Mouse (Mus musculus) embryonic facial prominence, embryonic 14.5 days (tissue): ENCODE results near the gene Sbf2. TPM values are rescaled to one million over a fixed set of nuclear protein-coding genes. Genes with fewer than 3 reads are reported as not detected.
"Not testable (repeated sequence)": the region's sequence is repeated elsewhere in the genome, so short reads cannot be mapped to it uniquely, and the experiment has no call there.

Source experiments
- ATAC-seq: fragments of 200-750 bp; cut with Nextera tagmentation; 2 replicates; pipeline ENCODE4 v1.8.0; 2017; ENCODE audit warnings: low read depth, moderate number of reproducible peaks, moderate TSS enrichment
- DNase-seq: peaks from one replicate; pipeline ENCODE4 v3.0.0-alpha.2; 2015; ENCODE audit warnings: low spot score
- H3K27ac ChIP-seq: fragments of 300-500 bp; sonication (generic); replicated peaks from 2 replicates; pipeline ENCODE4 v1.5.1; 2014; ENCODE audit warnings: low read depth, mild to moderate bottlenecking, low read length, moderate library complexity
- H3K27me3 ChIP-seq: fragments of 300-500 bp; sonication (generic); replicated peaks from 2 replicates; pipeline ENCODE4 v1.6.1; 2014; ENCODE audit warnings: low read length; ENCODE audit not compliant: control insufficient read depth, insufficient read depth
- H3K36me3 ChIP-seq: fragments of 300-500 bp; sonication (generic); 2 replicates; pipeline ENCODE4 v1.6.1; 2014; ENCODE audit warnings: low read length, mixed read lengths; ENCODE audit not compliant: control insufficient read depth, insufficient read depth
- H3K4me1 ChIP-seq: fragments of 300-500 bp; sonication (generic); 2 replicates; pipeline ENCODE4 v1.6.1; 2014; ENCODE audit warnings: antibody characterized with exemption, low read length; ENCODE audit not compliant: control insufficient read depth, insufficient read depth
- H3K4me2 ChIP-seq: fragments of 300-500 bp; sonication (generic); 2 replicates; pipeline ENCODE4 v1.6.1; 2014; ENCODE audit warnings: low read depth, mild to moderate bottlenecking, low read length, moderate library complexity, mixed read lengths
- H3K4me3 ChIP-seq: fragments of 300-500 bp; sonication (generic); 2 replicates; pipeline ENCODE4 v1.5.1; 2014; ENCODE audit warnings: low read depth, mild to moderate bottlenecking, low read length
- H3K9ac ChIP-seq: fragments of 300-500 bp; sonication (generic); 2 replicates; pipeline ENCODE4 v1.6.1; 2014; ENCODE audit warnings: low read depth, mild to moderate bottlenecking, low read length, moderate library complexity, mixed read lengths
- H3K9me3 ChIP-seq: fragments of 300-500 bp; sonication (generic); 2 replicates; pipeline ENCODE4 v1.6.1; 2016; ENCODE audit warnings: low read length; ENCODE audit not compliant: control insufficient read depth
- WGBS: fragments of 180-500 bp; shearing (Covaris S2); extraction: QIAGEN DNeasy Blood & Tissue Kit; methylation state at CpG from one replicate; pipeline ENCODE4 v1.1.7; 2014; 5-methylcytosine and 5-hydroxymethylcytosine counted together
- polyA plus RNA-seq: library from polyadenylated mRNA; unstranded; fragments of >200 nt; fragmentation: Nextera tagmentation; extraction: Ambion mirVana; gene quantifications from 2 replicates; pipeline ENCODE4 v1.2.1, GENCODE M21; 2014

The Sbf2 gene
- polyA plus RNA-seq, 1 experiment from 2014 or later, result 24.8 TPM

DNA sequence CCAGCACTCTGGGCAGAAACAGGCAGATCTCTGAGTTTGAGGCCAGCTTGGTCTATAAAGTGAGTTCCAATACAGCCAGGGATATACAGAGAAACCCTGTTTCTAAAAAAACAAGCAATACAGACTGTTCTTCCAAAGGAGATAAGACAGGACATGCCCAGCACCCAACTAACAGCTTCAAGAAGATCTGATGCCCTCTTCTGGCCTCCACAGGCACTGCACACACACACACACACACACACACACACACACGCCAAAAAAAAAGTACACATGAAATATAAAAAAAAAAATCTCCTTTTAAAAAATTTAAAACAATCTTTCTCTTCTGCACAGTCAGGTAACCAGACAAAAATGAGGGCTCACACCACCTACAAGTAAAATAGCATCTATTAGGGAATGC, 7.8 kb downstream of the Sbf2 start:
- H3K4me1 ChIP-seq, result 0 out of 2 replicates have a peak, but pooled peaks cover 3% of the 10 kb centered on the region
- H3K4me2 ChIP-seq, result no peak overlapping the region
- H3K27me3 ChIP-seq, result no peaks in the 10 kb centered on the region
- no peaks in the 10 kb centered on the region for H3K36me3 ChIP-seq
- ATAC-seq (no peak), DNase-seq (no peak)
- no peak overlapping the region for H3K9ac ChIP-seq
- no peaks in the 10 kb centered on the region for H3K9me3 ChIP-seq
- no peak overlapping the region for H3K4me3 ChIP-seq
- no peak overlapping the region for H3K27ac ChIP-seq
- WGBS, result 100% methylated on average over 1 of the region's 1 CpGs

DNA sequence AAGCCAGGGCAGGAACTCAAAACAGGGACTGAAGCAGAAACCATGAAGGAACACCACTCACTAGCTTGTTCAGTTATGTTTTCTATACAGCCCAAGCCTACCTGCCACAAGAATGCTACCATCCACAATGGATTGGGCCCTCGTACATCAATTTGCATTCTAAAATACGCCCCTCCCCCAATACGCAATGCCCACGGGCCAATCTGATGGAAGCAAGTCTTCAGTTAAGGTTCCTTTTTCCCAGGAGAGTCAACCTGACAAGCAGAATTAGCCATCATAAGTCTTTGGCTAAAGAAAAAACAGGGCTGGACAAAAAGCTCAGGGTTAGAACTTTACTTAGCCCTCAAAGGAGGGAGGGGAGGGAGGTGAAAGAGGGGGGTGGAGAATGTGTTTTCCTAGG, 9.2 kb downstream of the Sbf2 start:
- Histone ChIP-seq H3K27me3 (no peaks in the 10 kb centered on the region), H3K36me3 (no peaks in the 10 kb centered on the region), H3K9me3 (no peaks in the 10 kb centered on the region), H3K9ac (no peak overlapping the region), H3K27ac (no peak overlapping the region), H3K4me2 (no peak overlapping the region), H3K4me3 (no peak overlapping the region), H3K4me1 (0 out of 2 replicates have a peak, but pooled peaks cover 5% of the 10 kb centered on the region)
- WGBS, result 75% methylated on average over 4 of the region's 4 CpGs
- DNase-seq (no peak), ATAC-seq (no peak)

- 0 out of 2 replicates have a peak, but pooled peaks cover 7% of the 10 kb centered on the region for H3K9me3 ChIP-seq
- H3K36me3 ChIP-seq, result peaks cover 6% of the 10 kb centered on the region; the same call in 1 of the 2 replicates
- H3K27me3 ChIP-seq, result no peaks in the 10 kb centered on the region
- H3K4me2 ChIP-seq, result no peak overlapping the region
- ATAC-seq (no peak), DNase-seq (no peak)
- 0 out of 2 replicates have a peak, but pooled peaks cover 4% of the 10 kb centered on the region for H3K4me1 ChIP-seq
- no peak overlapping the region for H3K9ac ChIP-seq
- no peak overlapping the region for H3K4me3 ChIP-seq
- H3K27ac ChIP-seq, result no peak overlapping the region
- 86% methylated on average over 1 of the region's 1 CpGs for WGBS
Observed at GRCm38 (mm10) chr7:110597141-110597540, 17.6 kb downstream of the Sbf2 start.

- H3K4me3 ChIP-seq, result not testable (repeated sequence)
- 91% methylated on average over 3 of the region's 3 CpGs for WGBS
Observed at GRCm38 (mm10) chr7:110593991-110594390, 20.7 kb downstream of the Sbf2 start.

DNA sequence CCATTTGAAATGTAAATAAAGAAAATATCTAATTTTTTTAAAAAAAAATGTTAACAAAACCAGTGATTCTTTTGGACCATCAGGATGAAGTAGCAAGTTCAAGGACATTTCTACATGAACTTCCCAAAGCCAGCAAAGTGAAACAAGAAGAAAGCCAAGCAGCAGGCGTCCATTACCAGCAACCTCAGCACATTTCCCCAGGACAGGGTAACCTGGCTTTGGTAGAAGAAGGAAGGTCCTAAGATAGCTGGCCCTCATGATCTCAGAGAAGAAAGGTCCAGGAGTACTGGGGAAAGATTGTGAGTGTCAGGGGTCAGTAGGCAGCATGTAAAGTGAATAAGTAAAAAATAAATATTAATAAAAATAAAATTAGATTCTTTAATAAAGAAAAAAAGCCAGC, 27.0 kb downstream of the Sbf2 start:
- Histone ChIP-seq H3K27ac (no peak overlapping the region), H3K36me3 (0 out of 2 replicates have a peak, but pooled peaks cover 3% of the 10 kb centered on the region), H3K4me3 (no peak overlapping the region), H3K27me3 (no peaks in the 10 kb centered on the region), H3K4me1 (no peaks in the 10 kb centered on the region; the same call in 1 of the 2 replicates), H3K9ac (no peak overlapping the region), H3K4me2 (no peak overlapping the region), H3K9me3 (no peaks in the 10 kb centered on the region)
- no peak for DNase-seq
- ATAC-seq, result no peak
- 88% methylated on average over 1 of the region's 1 CpGs for WGBS

More at GRCm38 (mm10) chr7:110593991-110594390, 20.7 kb downstream of the Sbf2 start:
- H3K36me3 ChIP-seq, H3K27me3 ChIP-seq, ATAC-seq, DNase-seq, H3K4me1 ChIP-seq, H3K27ac ChIP-seq, H3K4me2 ChIP-seq, H3K9me3 ChIP-seq, H3K9ac ChIP-seq: not testable (repeated sequence)

DNA sequence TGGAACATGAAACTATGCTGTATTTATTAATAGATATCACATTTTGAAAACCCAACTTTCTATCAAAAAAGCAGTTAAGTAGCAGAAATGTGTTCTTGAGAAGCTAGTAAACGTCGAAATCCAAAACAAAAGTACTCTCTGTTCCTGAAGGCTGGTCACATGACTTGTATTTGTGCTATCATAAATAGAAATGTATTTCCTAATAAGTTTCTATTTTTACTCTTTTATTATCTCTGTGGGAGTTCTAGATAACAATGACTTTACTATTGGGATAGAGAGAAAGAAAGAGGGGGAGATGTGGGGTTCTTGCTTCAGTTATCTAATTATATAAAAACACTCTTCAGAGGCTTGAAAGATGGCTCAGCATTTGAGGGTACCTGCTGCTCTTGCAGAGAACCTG, 29.5 kb downstream of the Sbf2 start:
- 0 out of 2 replicates have a peak, but pooled peaks cover 3% of the 10 kb centered on the region for H3K36me3 ChIP-seq
- H3K9ac ChIP-seq, result no peak overlapping the region
- DNase-seq (no peak), ATAC-seq (no peak)
- H3K4me1 ChIP-seq, result no peaks in the 10 kb centered on the region; the same call in 1 of the 2 replicates
- no peaks in the 10 kb centered on the region for H3K9me3 ChIP-seq
- WGBS, result 78% methylated on average over 2 of the region's 2 CpGs
- no peak overlapping the region for H3K4me3 ChIP-seq
- H3K4me2 ChIP-seq, result no peak overlapping the region
- no peak overlapping the region for H3K27ac ChIP-seq
- H3K27me3 ChIP-seq, result no peaks in the 10 kb centered on the region

DNA sequence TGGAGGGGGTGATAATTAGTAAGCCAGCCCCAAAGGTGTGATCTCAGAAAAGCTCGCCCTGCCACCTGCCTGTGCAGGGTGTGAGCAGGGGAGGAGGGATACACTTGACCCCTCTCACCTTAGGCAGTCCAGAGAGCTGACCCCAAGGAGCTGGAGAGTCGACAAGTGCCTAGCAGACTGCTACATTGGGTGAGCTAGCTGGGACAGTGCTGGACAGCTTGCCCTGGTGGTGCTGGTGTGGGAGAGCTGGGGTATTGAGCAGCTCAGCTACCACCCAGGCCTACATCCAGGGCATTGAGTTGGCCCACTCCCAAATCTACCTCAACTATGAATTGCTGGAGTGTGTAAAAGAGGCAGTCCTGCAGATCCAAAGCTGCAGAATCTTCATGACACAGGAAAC, 30.6 kb downstream of the Sbf2 start:
- ATAC-seq (0 out of 2 replicates have a peak, but pooled peaks have one; percentile 6), DNase-seq (peak; percentile 6)
- no peak overlapping the region for H3K9ac ChIP-seq
- no peaks in the 10 kb centered on the region for H3K36me3 ChIP-seq
- H3K4me1 ChIP-seq, result no peaks in the 10 kb centered on the region; the same call in 1 of the 2 replicates
- no peak overlapping the region for H3K4me3 ChIP-seq
- no peak overlapping the region for H3K4me2 ChIP-seq
- H3K27me3 ChIP-seq, result no peaks in the 10 kb centered on the region
- no peak overlapping the region for H3K27ac ChIP-seq
- no peaks in the 10 kb centered on the region for H3K9me3 ChIP-seq
- 72% methylated on average over 2 of the region's 2 CpGs for WGBS

GRCm38 (mm10) chr7:110583705-110584104, 31.0 kb downstream of the Sbf2 start:
- Histone ChIP-seq H3K9me3 (no peaks in the 10 kb centered on the region), H3K4me2 (no peak overlapping the region), H3K36me3 (no peaks in the 10 kb centered on the region), H3K27ac (no peak overlapping the region), H3K4me3 (no peak overlapping the region), H3K9ac (no peak overlapping the region), H3K27me3 (no peaks in the 10 kb centered on the region), H3K4me1 (no peaks in the 10 kb centered on the region; the same call in 1 of the 2 replicates)
- no peak for DNase-seq
- WGBS, result 100% methylated on average over 3 of the region's 3 CpGs
- 0 out of 2 replicates have a peak, but pooled peaks have one; percentile 22 for ATAC-seq

DNA sequence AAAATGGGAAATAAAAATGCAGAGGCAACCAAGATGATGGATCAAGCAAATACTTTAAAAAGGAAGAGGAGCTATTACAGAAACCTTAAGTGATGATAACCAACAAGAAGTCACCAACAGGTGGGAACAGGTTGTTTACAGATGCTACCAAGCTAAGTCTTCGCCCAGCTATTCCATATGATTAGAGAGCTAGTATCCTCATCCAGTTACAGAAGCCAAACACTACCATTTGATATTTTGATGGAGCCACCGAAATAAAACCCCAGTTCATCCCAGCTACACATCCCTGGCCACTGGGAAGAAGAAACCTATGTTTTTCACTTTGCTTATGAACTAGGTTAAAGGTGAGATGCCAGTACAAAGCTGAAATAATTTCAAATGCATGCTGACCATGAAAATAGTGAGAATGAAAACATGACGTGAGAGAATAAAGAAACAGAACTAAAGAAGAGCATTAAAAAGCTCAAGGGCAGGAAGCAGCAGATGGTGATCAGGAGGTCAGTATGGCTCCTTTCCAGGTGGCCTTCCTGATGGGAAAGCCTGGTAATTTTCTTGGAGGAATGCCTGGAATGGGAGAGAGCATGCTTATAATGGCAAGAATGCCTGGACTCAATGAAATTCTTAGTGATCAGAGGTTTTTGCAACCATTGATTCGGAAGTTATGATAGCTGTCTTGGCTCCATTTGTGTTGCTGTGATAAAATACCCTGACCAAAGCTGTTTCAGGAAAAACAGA, 48.7 kb downstream of the Sbf2 start:
- no peaks in the 10 kb centered on the region for H3K36me3 ChIP-seq
- H3K4me1 ChIP-seq, result no peaks in the 10 kb centered on the region
- no peak overlapping the region for H3K9ac ChIP-seq
- H3K4me2 ChIP-seq, result no peak overlapping the region
- no peak overlapping the region for H3K4me3 ChIP-seq
- 76% methylated on average over 4 of the region's 4 CpGs for WGBS
- no peaks in the 10 kb centered on the region for H3K9me3 ChIP-seq
- DNase-seq (peak; percentile 24), ATAC-seq (no peak)
- H3K27me3 ChIP-seq, result no peaks in the 10 kb centered on the region
- H3K27ac ChIP-seq, result no peak overlapping the region
